Mouse (Mus musculus): ENCODE data around the gene Farp1.

DNA sequence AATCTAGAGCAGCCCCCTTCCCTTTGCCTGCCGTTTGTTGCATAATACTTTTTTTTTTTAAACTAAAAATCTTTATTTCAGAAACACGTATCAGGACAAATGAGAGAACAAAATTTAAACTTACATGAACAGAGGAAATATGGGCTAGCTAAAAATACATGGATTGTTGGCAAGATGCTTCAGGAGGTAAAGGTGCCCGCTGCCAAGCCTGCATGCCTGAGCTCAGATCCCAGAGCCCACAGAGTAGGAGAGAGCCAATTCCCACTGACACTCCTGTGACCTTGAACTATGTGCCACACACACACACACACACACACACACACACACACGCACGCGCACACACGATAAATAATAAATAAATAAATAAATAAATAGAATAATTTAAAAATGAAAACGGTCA is 29.0 kb upstream of the Farp1 start:
- TF ChIP-seq CTCF (IDR thresholded peaks at IDR 0.05; ENCODE audit: control insufficient read depth, insufficient read depth, insufficient read length), result no peak
- no peak for TF ChIP-seq MAX (IDR thresholded peaks at IDR 0.05)
- TF ChIP-seq FOSL1 (IDR thresholded peaks at IDR 0.05; ENCODE audit: insufficient read depth, low read length, poor library complexity, severe bottlenecking), result no peak
- TF ChIP-seq MYOD1 (IDR thresholded peaks at IDR 0.05; ENCODE audit: control insufficient read depth, insufficient read length, low read depth), result no peak
- TF ChIP-seq USF1 (IDR thresholded peaks at IDR 0.05; ENCODE audit: low read depth), result no peak
- TF ChIP-seq MYOG (IDR thresholded peaks at IDR 0.05; ENCODE audit: control insufficient read depth, extremely low read depth, insufficient read length), result no peak
- TF ChIP-seq CEBPB (IDR thresholded peaks at IDR 0.05; ENCODE audit: low read depth), result no peak
